Mouse (Mus musculus) heart, embryonic 14.5 days (tissue): ENCODE measurements around the gene Gtpbp2. TPM values are rescaled to one million over a fixed set of nuclear protein-coding genes. Genes with fewer than 3 reads are reported as not detected.
A peak's percentile ranks its signal among the peaks of the same experiment; 100 is the strongest.

Experiments
- ATAC-seq: fragments of 200-750 bp; cut with Nextera tagmentation; 2 replicates; pipeline ENCODE4 v1.8.0; 2017; ENCODE audit warnings: low read depth, moderate TSS enrichment; ENCODE audit not compliant: insufficient number of reproducible peaks, insufficient read depth, low FRiP score
- H3K27ac ChIP-seq, 2 experiments: fragments of 200-500 bp in 1 of 2; fragments of 300-500 bp in 1 of 2; sonication (generic) in 1 of 2; replicated peaks in 1 of 2; 2 replicates each; pipeline ENCODE4 v1.5.1; 2012 to 2014; ENCODE audit warnings: low read depth in 2 of 2, low read length in 2 of 2, control low read depth in 1 of 2, mild to moderate bottlenecking in 1 of 2, mixed read lengths in 1 of 2; ENCODE audit not compliant: control insufficient read depth in 1 of 2, insufficient read depth in 1 of 2
- H3K27me3 ChIP-seq: fragments of 300-500 bp; sonication (generic); 2 replicates; pipeline ENCODE4 v1.6.1; 2014; ENCODE audit warnings: mild to moderate bottlenecking, low read length, control low read depth; ENCODE audit not compliant: control insufficient read depth, insufficient read depth
- H3K36me3 ChIP-seq: fragments of 300-500 bp; sonication (generic); 2 replicates; pipeline ENCODE4 v1.6.1; 2014; ENCODE audit warnings: mild to moderate bottlenecking, control low read depth, low read length, mixed read lengths; ENCODE audit not compliant: control insufficient read depth, insufficient read depth
- H3K4me1 ChIP-seq, 2 experiments: fragments of 200-500 bp in 1 of 2; fragments of 300-500 bp in 1 of 2; sonication (generic) in 1 of 2; 2 replicates each; pipeline ENCODE4 v1.6.1; 2012 to 2014; ENCODE audit warnings: low read length in 2 of 2, control low read depth in 1 of 2, mixed read lengths in 1 of 2; ENCODE audit not compliant: control insufficient read depth in 2 of 2, insufficient read depth in 2 of 2
- H3K4me2 ChIP-seq: fragments of 300-500 bp; sonication (generic); 2 replicates; pipeline ENCODE4 v1.6.1; 2014; ENCODE audit warnings: mild to moderate bottlenecking, low read length
- H3K4me3 ChIP-seq, 2 experiments: fragments of 200-500 bp in 1 of 2; fragments of 300-500 bp in 1 of 2; sonication (generic) in 1 of 2; 2 replicates each; pipeline ENCODE4 v1.5.1; 2012 to 2014; ENCODE audit warnings: low read length in 2 of 2, mild to moderate bottlenecking in 2 of 2, control low read depth in 1 of 2, low read depth in 1 of 2, moderate library complexity in 1 of 2; ENCODE audit not compliant: control insufficient read depth in 1 of 2, insufficient read depth in 1 of 2
- H3K9ac ChIP-seq: fragments of 300-500 bp; sonication (generic); 2 replicates; pipeline ENCODE4 v1.6.1; 2014; ENCODE audit warnings: mild to moderate bottlenecking, low read length
- H3K9me3 ChIP-seq: fragments of 300-500 bp; sonication (generic); 2 replicates; pipeline ENCODE4 v1.6.1; 2016; ENCODE audit warnings: low read length, control low read depth; ENCODE audit not compliant: control insufficient read depth
- WGBS: fragments of 180-500 bp; shearing (Covaris S2); extraction: QIAGEN DNeasy Blood & Tissue Kit; methylation state at CpG from one replicate; pipeline ENCODE4 v1.1.7; 2014; 5-methylcytosine and 5-hydroxymethylcytosine counted together
- polyA plus RNA-seq: library from polyadenylated mRNA; unstranded; fragments of >200 nt; fragmentation: Nextera tagmentation; extraction: Ambion mirVana; gene quantifications from 2 replicates; pipeline ENCODE4 v1.2.1, GENCODE M21; 2014

Gtpbp2 gene
- polyA plus RNA-seq, 1 experiment from 2014 or later, result 29.1 TPM

DNA sequence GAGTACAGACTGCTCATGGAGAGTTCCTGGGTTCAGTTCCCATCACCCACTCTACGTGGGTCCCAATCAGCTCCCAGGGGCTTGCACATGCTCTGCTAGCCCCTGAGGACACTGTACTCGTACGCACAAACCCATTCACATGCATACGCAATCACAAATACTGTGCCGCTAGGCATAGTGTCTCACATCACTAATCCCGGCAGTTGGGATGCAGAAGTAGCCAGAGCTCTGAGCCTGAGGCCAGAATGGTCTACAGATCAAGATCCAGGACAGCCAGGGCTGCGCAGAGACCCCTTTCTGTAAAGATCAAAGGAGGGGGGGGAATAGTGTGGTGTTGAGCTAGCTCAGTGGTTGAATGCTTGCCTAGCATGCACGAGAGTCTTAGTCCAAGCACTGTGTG is 3.7 kb upstream of the Gtpbp2 start:
- H3K36me3 ChIP-seq, result no peaks in the 10 kb centered on the region
- H3K27ac ChIP-seq, result no peak overlapping the region
- H3K4me2 ChIP-seq, result no peak overlapping the region
- 93% methylated on average over 8 of the region's 8 CpGs for WGBS
- H3K9ac ChIP-seq, result no peak overlapping the region
- peaks cover 9 to 23% of the 10 kb centered on the region in 2 experiments; a peak in 3 of 4 replicates for H3K4me1 ChIP-seq
- H3K9me3 ChIP-seq, result no peaks in the 10 kb centered on the region
- no peaks in the 10 kb centered on the region for H3K27me3 ChIP-seq
- H3K4me3 ChIP-seq, result no peak overlapping the region
- ATAC-seq, result no peak

DNA sequence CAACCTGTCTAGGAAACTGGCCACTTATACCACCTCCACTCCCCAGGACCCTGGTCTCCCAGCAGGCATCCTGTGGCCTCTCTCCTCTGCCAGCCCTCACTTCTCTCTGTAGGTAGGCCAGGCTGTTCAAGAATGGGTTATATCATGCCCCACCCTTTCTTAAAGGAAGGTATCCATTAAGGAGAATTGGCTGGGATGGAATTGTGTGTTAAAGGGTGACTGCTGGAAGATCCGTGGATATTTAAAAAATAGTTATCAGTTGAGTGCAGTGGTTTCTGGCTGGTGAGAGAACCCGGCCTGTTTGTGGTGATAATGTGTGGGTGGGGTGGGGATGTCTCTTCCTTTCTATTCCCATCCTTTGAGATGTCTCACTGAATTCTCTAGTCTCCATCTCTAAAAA is 1.6 kb upstream of the Gtpbp2 start:
- Histone ChIP-seq H3K36me3 (peaks cover 13% of the 10 kb centered on the region), H3K27ac (peak overlapping the region; percentile 91 to 97), H3K9me3 (no peaks in the 10 kb centered on the region), H3K4me3 (peak overlapping the region in 1 of 2 experiments; percentile 70; a peak in 2 of 4 replicates), H3K4me1 (peaks cover 13 to 28% of the 10 kb centered on the region in 2 experiments), H3K9ac (peak overlapping the region; percentile 71), H3K27me3 (no peaks in the 10 kb centered on the region), H3K4me2 (peak overlapping the region; percentile 76)
- 15% methylated on average over 2 of the region's 2 CpGs for WGBS
- no peak for ATAC-seq

DNA sequence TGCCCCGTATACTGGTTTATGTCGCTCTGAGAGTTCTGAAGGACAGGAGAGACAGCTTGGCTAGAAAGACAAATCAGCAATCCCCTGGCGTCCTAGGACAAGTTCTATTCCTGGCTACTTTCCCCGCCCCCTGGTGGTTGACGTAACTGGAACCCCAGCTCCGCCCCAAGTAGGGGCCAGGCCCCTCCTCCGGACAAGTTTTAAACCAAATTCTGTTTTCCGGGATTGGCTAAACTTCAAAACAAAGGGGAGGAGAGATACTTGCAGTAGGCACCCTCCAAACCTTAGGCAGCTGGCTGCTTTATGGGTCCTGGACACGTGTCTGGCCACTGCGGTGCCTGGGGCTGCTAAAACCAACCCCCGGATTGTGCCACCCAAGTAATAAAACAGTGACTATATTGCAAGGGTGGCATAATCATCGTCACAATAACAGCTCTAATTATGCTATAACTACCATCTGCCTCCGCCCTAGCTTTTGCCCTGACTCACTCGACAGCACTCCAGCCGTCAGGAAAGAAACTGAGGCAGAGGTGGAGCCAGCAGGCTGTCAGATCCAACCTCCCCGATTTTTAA is 656 bp upstream of the Gtpbp2 start:
- Histone ChIP-seq H3K9me3 (no peaks in the 10 kb centered on the region), H3K36me3 (peaks cover 22% of the 10 kb centered on the region), H3K27ac (peak overlapping the region; percentile 91 to 97), H3K27me3 (no peaks in the 10 kb centered on the region), H3K4me3 (peak overlapping the region; percentile 64 to 70), H3K4me2 (peak overlapping the region; percentile 76), H3K4me1 (peaks cover 13 to 28% of the 10 kb centered on the region in 2 experiments), H3K9ac (peak overlapping the region; percentile 71)
- 0% methylated on average over 16 of the region's 16 CpGs for WGBS
- ATAC-seq, result peak; percentile 77

DNA sequence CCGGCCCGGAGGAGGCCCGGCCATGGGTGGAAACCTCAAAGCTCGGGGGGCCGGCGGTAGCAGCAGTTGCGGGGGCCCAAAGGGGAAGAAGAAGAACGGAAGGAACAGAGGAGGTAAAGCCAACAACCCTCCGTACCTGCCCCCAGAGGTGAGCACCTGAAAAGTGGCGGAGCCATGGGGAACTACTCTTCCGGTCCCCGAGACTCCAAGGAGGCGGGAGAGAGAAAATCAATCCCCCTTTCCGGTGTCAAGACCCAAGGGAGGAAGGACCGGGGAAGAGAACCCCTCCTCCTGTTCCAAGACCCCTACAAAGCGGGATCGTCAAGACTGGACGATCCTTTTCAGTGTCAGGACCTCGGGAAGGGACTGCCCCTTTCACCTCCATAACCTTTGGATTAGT is 347 bp downstream of the Gtpbp2 start:
- peak overlapping the region; percentile 76 for H3K4me2 ChIP-seq

DNA sequence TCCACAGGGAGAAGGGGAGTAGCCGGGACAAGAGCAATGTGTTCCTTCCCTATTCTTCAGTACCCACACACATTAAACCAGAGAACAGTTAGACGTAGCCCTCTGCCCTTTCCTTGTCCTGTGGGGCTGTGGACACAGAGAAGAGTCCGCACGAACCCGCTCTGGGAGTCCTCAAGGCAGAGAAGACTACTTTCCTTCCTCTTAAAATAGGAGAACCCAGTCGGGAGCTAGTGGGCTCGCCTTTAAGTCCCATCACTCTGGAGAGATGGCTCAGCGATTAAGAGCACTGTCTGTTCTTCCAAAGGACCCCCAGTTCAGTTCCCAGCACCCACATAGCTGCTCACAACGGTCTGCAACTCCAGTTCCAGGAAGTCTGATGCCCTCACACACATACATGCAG is 878 bp downstream of the Gtpbp2 start:
- H3K27me3 ChIP-seq, result no peaks in the 10 kb centered on the region
- peak overlapping the region; percentile 85 for H3K9ac ChIP-seq
- peak overlapping the region; percentile 70 to 85 for H3K4me3 ChIP-seq
- H3K9me3 ChIP-seq, result no peaks in the 10 kb centered on the region
- H3K36me3 ChIP-seq, result peaks cover 37% of the 10 kb centered on the region
- no peak for ATAC-seq
- peaks cover 13 to 31% of the 10 kb centered on the region in 2 experiments for H3K4me1 ChIP-seq
- 44% methylated on average over 9 of the region's 9 CpGs for WGBS
- peak overlapping the region; percentile 40 to 86 for H3K27ac ChIP-seq
- peak overlapping the region; percentile 76 for H3K4me2 ChIP-seq

More for the DNA sequence above, 347 bp downstream of the Gtpbp2 start:
- H3K4me1 ChIP-seq, result peaks cover 13 to 28% of the 10 kb centered on the region in 2 experiments
- peaks cover 32% of the 10 kb centered on the region for H3K36me3 ChIP-seq
- no peaks in the 10 kb centered on the region for H3K9me3 ChIP-seq
- peak overlapping the region; percentile 70 to 85 for H3K4me3 ChIP-seq
- peak overlapping the region; percentile 40 to 86 for H3K27ac ChIP-seq
- peak overlapping the region; percentile 85 for H3K9ac ChIP-seq
- WGBS, result under 1% methylated on average over 19 of the region's 19 CpGs
- ATAC-seq, result no peak
- no peaks in the 10 kb centered on the region for H3K27me3 ChIP-seq

DNA sequence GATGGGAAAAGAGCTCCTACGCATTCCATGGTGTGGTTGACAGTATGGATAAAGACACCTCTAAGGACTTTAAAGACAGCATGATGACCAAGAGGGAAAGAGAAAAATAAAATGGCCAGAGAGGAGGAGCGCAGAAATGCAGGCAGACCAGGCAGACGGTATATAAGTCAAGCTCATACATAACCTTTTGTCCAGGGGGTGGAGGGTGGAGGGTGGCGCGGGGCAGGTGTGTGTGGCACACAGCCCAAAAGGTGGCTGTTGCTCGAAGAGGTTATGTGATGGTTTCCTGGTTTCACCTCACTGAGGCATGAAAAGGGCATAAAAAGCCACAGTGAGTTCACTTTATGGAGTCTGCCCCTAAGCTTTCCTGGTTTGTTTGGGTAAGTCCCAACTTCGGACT is 1.7 kb downstream of the Gtpbp2 start:
- H3K9me3 ChIP-seq, result no peaks in the 10 kb centered on the region
- H3K4me2 ChIP-seq, result peak overlapping the region; percentile 76
- H3K36me3 ChIP-seq, result peaks cover 46% of the 10 kb centered on the region
- H3K27me3 ChIP-seq, result no peaks in the 10 kb centered on the region
- H3K4me3 ChIP-seq, result peak overlapping the region in 1 of 2 experiments; percentile 70; a peak in 1 of 4 replicates
- no peak for ATAC-seq
- peak overlapping the region; percentile 11; the same call in 1 of the 2 replicates for H3K9ac ChIP-seq
- peak overlapping the region; percentile 11 to 14; a peak in 1 of 4 replicates for H3K27ac ChIP-seq
- WGBS, result 82% methylated on average over 7 of the region's 7 CpGs
- peaks cover 13 to 34% of the 10 kb centered on the region in 2 experiments for H3K4me1 ChIP-seq

DNA sequence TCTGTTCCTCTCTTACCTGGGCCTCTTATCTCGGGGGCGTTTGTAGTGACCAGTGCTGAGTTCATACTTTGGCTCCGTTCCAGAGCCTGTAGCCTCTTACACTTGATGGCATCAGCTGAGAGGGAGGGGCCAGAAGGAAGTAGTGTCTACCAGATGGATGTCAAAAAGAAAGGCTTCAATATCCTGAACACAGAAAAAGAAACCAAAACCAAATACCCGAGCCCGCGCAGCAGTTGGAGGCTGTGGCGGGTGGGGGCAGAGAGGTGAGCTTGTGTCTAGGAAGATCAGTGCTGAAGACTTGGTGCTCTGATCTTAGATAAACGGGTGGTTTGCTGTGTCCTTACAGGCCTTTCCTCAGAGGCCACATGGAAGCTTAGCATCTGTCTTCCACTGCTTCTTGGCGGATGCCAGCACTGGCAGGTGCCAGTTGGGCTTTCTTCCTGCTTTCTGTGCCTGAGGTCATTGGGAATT is 2.2 kb downstream of the Gtpbp2 start:
- Histone ChIP-seq H3K9ac (peak overlapping the region; percentile 11; the same call in 1 of the 2 replicates), H3K27ac (peak overlapping the region; percentile 14 to 37; a peak in 2 of 4 replicates), H3K4me3 (no peak overlapping the region), H3K4me2 (peak overlapping the region; percentile 76), H3K4me1 (peaks cover 13 to 35% of the 10 kb centered on the region in 2 experiments), H3K36me3 (peaks cover 50% of the 10 kb centered on the region), H3K9me3 (no peaks in the 10 kb centered on the region), H3K27me3 (no peaks in the 10 kb centered on the region)
- ATAC-seq, result no peak
- 64% methylated on average over 9 of the region's 9 CpGs for WGBS
